8 mouse cellular contexts compared by ENCODE assay signal in genomic region chr17:35162121-35162520, GRCm38 (mm10). TPM values are rescaled to one million over a fixed set of nuclear protein-coding genes. Genes with fewer than 3 reads are reported as not detected.
DNase-seq lines count a peak whose midpoint lies in the region; ATAC-seq and TF ChIP-seq lines count a peak whose summit lies in the region.

No protein-coding gene starts in this region.

- peak overlapping the region; percentile 89 for H3K4me3 ChIP-seq in layer of hippocampus, adult 2 months
- no peak overlapping the region for H3K4me3 ChIP-seq in forebrain, embryonic 11.5 days (ENCODE audit: low read depth, low read length)
- no peak overlapping the region for H3K4me3 ChIP-seq in intestine, embryonic 16.5 days (ENCODE audit: low read length)
- peak overlapping the region; percentile 89 for H3K4me3 ChIP-seq in neural tube, embryonic 14.5 days (ENCODE audit: low read depth, low read length)

- H3K27me3 ChIP-seq in forebrain, embryonic 11.5 days (ENCODE audit: control insufficient read depth, insufficient read depth, low read length), result no peaks in the 10 kb centered on the region
- H3K27me3 ChIP-seq in intestine, embryonic 16.5 days (replicated peaks; ENCODE audit: control insufficient read depth, insufficient read depth, low read length), result no peaks in the 10 kb centered on the region
- H3K27me3 ChIP-seq in neural tube, embryonic 14.5 days (ENCODE audit: control insufficient read depth, insufficient read depth, low read length), result no peaks in the 10 kb centered on the region

- no peak for TF ChIP-seq CTCF in layer of hippocampus, adult 2 months (conservative IDR thresholded peaks at IDR 0.05)

- peaks cover 9% of the 10 kb centered on the region for H3K4me1 ChIP-seq in forebrain, embryonic 11.5 days (replicated peaks; ENCODE audit: control insufficient read depth, insufficient read depth, low read length)
- H3K4me1 ChIP-seq in intestine, embryonic 16.5 days (ENCODE audit: control insufficient read depth, insufficient read depth, low read length), result peaks cover 20% of the 10 kb centered on the region
- peaks cover 26% of the 10 kb centered on the region for H3K4me1 ChIP-seq in neural tube, embryonic 14.5 days (ENCODE audit: control insufficient read depth, insufficient read depth, low read length)

- H3K36me3 ChIP-seq in forebrain, embryonic 11.5 days (ENCODE audit: control insufficient read depth, insufficient read depth, low read length), result peaks cover 44% of the 10 kb centered on the region
- peaks cover 42% of the 10 kb centered on the region for H3K36me3 ChIP-seq in intestine, embryonic 16.5 days (ENCODE audit: control insufficient read depth, insufficient read depth, low read length)
- peaks cover 48% of the 10 kb centered on the region for H3K36me3 ChIP-seq in neural tube, embryonic 14.5 days (ENCODE audit: control insufficient read depth, insufficient read depth, low read length)

- WGBS in forebrain, embryonic 11.5 days, result 84% methylated on average over 14 of the region's 14 CpGs
- 67% methylated on average over 14 of the region's 14 CpGs for WGBS in intestine, embryonic 16.5 days
- 79% methylated on average over 14 of the region's 14 CpGs for WGBS in neural tube, embryonic 14.5 days

- ATAC-seq in forebrain, embryonic 11.5 days (replicated peaks; ENCODE audit: low FRiP score), result no peak
- no peak for ATAC-seq in intestine, embryonic 16.5 days
- no peak for ATAC-seq in neural tube, embryonic 14.5 days (ENCODE audit: low read depth)

- H3K4me2 ChIP-seq in forebrain, embryonic 11.5 days (ENCODE audit: low read depth, low read length, severe bottlenecking), result peak overlapping the region; percentile 93; the same call in 1 of the 2 replicates
- H3K4me2 ChIP-seq in intestine, embryonic 16.5 days (ENCODE audit: low read depth, low read length), result peak overlapping the region; percentile 77
- peak overlapping the region; percentile 89 for H3K4me2 ChIP-seq in neural tube, embryonic 14.5 days (ENCODE audit: low read depth, low read length)

- no peak overlapping the region for H3K9ac ChIP-seq in forebrain, embryonic 11.5 days (ENCODE audit: low read length)
- H3K9ac ChIP-seq in intestine, embryonic 16.5 days (ENCODE audit: low read depth, low read length), result 0 out of 2 replicates have a peak overlapping the region, but pooled peaks have one; percentile 9
- H3K9ac ChIP-seq in neural tube, embryonic 14.5 days (replicated peaks; ENCODE audit: low read depth, low read length), result no peak overlapping the region

- no peaks in the 10 kb centered on the region for H3K9me3 ChIP-seq in forebrain, embryonic 11.5 days (ENCODE audit: control insufficient read depth, low read length)
- H3K9me3 ChIP-seq in intestine, embryonic 16.5 days (ENCODE audit: control insufficient read depth, low read length), result no peaks in the 10 kb centered on the region
- H3K9me3 ChIP-seq in neural tube, embryonic 14.5 days (ENCODE audit: control insufficient read depth, low read length), result no peaks in the 10 kb centered on the region

- H3K27ac ChIP-seq in layer of hippocampus, adult 2 months, result peak overlapping the region; percentile 99; the same call in 1 of the 2 replicates
- no peak overlapping the region for H3K27ac ChIP-seq in forebrain, embryonic 11.5 days (ENCODE audit: low read depth, low read length)
- no peak overlapping the region for H3K27ac ChIP-seq in intestine, embryonic 16.5 days (ENCODE audit: low read length)
- no peak overlapping the region for H3K27ac ChIP-seq in neural tube, embryonic 14.5 days (ENCODE audit: low read depth, low read length)

- DNase-seq in layer of hippocampus, adult 2 months (ENCODE audit: low spot score in 2 of 2), result no peak
- no peak for DNase-seq in layer of hippocampus, postnatal 10 days (ENCODE audit: low spot score in 2 of 2)
- DNase-seq in forebrain, embryonic 11.5 days (ENCODE audit: low spot score), result no peak
- DNase-seq in adrenal gland, postnatal 25 days, result no peak
- DNase-seq in layer of hippocampus, postnatal 25 days (ENCODE audit: extremely low spot score in 1 of 2, low spot score in 1 of 2), result no peak
- no peak for DNase-seq in ovary, postnatal 10 days (ENCODE audit: low spot score)

RNA-seq across cellular contexts. Expression of gene Prrc2a, which starts 2.6 kb away (rescaled TPM):
- 100 to 1,000 TPM; 339 to 370 TPM for total RNA-seq in layer of hippocampus, adult 2 months (2021)
- 100 to 1,000 TPM; 284 to 322 TPM for total RNA-seq in layer of hippocampus, postnatal 10 days (2021)
- polyA plus RNA-seq in forebrain, embryonic 11.5 days (2014; fragmentation: Nextera tagmentation; extraction: Ambion mirVana), result 277 and 281 TPM in 2 replicates
- 103 TPM in 2 replicates for polyA plus RNA-seq in intestine, embryonic 16.5 days (2015; fragmentation: Nextera tagmentation; extraction: Ambion mirVana)
- polyA plus RNA-seq in neural tube, embryonic 14.5 days (2014; fragmentation: Nextera tagmentation; extraction: Ambion mirVana), result 181 and 195 TPM in 2 replicates
- total RNA-seq in adrenal gland, postnatal 25 days (2021), result 268 and 310 TPM in 2 replicates
- 100 to 1,000 TPM; 302 to 353 TPM for total RNA-seq in layer of hippocampus, postnatal 25 days (2021)

RNA-seq across cellular contexts. Expression of gene Aif1, which starts 13.7 kb away (rescaled TPM):
- total RNA-seq in layer of hippocampus, adult 2 months (2021), result 10 to 100 TPM; 11.1 to 11.8 TPM
- 10 to 100 TPM; 10.3 to 10.5 TPM for total RNA-seq in layer of hippocampus, postnatal 10 days (2021)
- polyA plus RNA-seq in forebrain, embryonic 11.5 days (2014; fragmentation: Nextera tagmentation; extraction: Ambion mirVana), result 2.9 and 3.5 TPM in 2 replicates
- 17.4 and 19.4 TPM in 2 replicates for polyA plus RNA-seq in intestine, embryonic 16.5 days (2015; fragmentation: Nextera tagmentation; extraction: Ambion mirVana)
- 6.7 and 10.7 TPM in 2 replicates for polyA plus RNA-seq in neural tube, embryonic 14.5 days (2014; fragmentation: Nextera tagmentation; extraction: Ambion mirVana)
- total RNA-seq in adrenal gland, postnatal 25 days (2021), result 2.3 and 3.0 TPM in 2 replicates
- 10 to 100 TPM; 10.4 to 10.8 TPM for total RNA-seq in layer of hippocampus, postnatal 25 days (2021)

RNA-seq across cellular contexts. Expression of gene Lst1, which starts 26.1 kb away (rescaled TPM):
- 1 to 10 TPM; 6.2 to 8.6 TPM for total RNA-seq in layer of hippocampus, adult 2 months (2021)
- total RNA-seq in layer of hippocampus, postnatal 10 days (2021), result 10 to 100 TPM; 15.6 to 17.2 TPM
- 3.8 and 4.7 TPM in 2 replicates for polyA plus RNA-seq in forebrain, embryonic 11.5 days (2014; fragmentation: Nextera tagmentation; extraction: Ambion mirVana)
- polyA plus RNA-seq in intestine, embryonic 16.5 days (2015; fragmentation: Nextera tagmentation; extraction: Ambion mirVana), result 16.9 and 17.1 TPM in 2 replicates
- polyA plus RNA-seq in neural tube, embryonic 14.5 days (2014; fragmentation: Nextera tagmentation; extraction: Ambion mirVana), result 3.7 and 8.8 TPM in 2 replicates
- total RNA-seq in adrenal gland, postnatal 25 days (2021), result 5.2 TPM in 1 of 2 replicates, not detected in the other
- 1 to 10 TPM; 8.1 to 8.9 TPM for total RNA-seq in layer of hippocampus, postnatal 25 days (2021)

RNA-seq across cellular contexts. Expression of gene Bag6, which starts 27.1 kb away (rescaled TPM):
- 100 to 1,000 TPM; 320 to 334 TPM for total RNA-seq in layer of hippocampus, adult 2 months (2021)
- 100 to 1,000 TPM; 284 to 308 TPM for total RNA-seq in layer of hippocampus, postnatal 10 days (2021)
- 96.6 and 100 TPM in 2 replicates for polyA plus RNA-seq in forebrain, embryonic 11.5 days (2014; fragmentation: Nextera tagmentation; extraction: Ambion mirVana)
- polyA plus RNA-seq in intestine, embryonic 16.5 days (2015; fragmentation: Nextera tagmentation; extraction: Ambion mirVana), result 37.5 and 41.3 TPM in 2 replicates
- polyA plus RNA-seq in neural tube, embryonic 14.5 days (2014; fragmentation: Nextera tagmentation; extraction: Ambion mirVana), result 88.3 and 102 TPM in 2 replicates
- total RNA-seq in adrenal gland, postnatal 25 days (2021), result 403 and 461 TPM in 2 replicates
- total RNA-seq in layer of hippocampus, postnatal 25 days (2021), result 100 to 1,000 TPM; 290 to 320 TPM

RNA-seq across cellular contexts. Expression of gene Apom, which starts 30.3 kb away (rescaled TPM):
- total RNA-seq in layer of hippocampus, adult 2 months (2021), result under 1 TPM; 0.37 to 0.49 TPM
- total RNA-seq in layer of hippocampus, postnatal 10 days (2021), result not detected
- polyA plus RNA-seq in forebrain, embryonic 11.5 days (2014; fragmentation: Nextera tagmentation; extraction: Ambion mirVana), result 0.64 and 0.88 TPM in 2 replicates
- 9.4 and 20.2 TPM in 2 replicates for polyA plus RNA-seq in intestine, embryonic 16.5 days (2015; fragmentation: Nextera tagmentation; extraction: Ambion mirVana)
- 0.75 and 0.89 TPM in 2 replicates for polyA plus RNA-seq in neural tube, embryonic 14.5 days (2014; fragmentation: Nextera tagmentation; extraction: Ambion mirVana)
- total RNA-seq in adrenal gland, postnatal 25 days (2021), result 2.9 TPM in 1 of 2 replicates, not detected in the other
- total RNA-seq in layer of hippocampus, postnatal 25 days (2021), result not detected

Comparison
In these comparisons a context has a peak if more than half of its experiments do, and no peak if none do; other contexts are left out.
1. H3K4me3 ChIP-seq: peak in layer of hippocampus, adult 2 months (single experiment) and neural tube, embryonic 14.5 days (single experiment); none in forebrain, embryonic 11.5 days (single experiment) and intestine, embryonic 16.5 days (single experiment).
2. Peak in every context shown above with its lines, with median percentiles within 50 percentile points of each other: H3K4me2 ChIP-seq.